10 mouse cellular contexts compared by ENCODE assay signal in the genomic region with DNA sequence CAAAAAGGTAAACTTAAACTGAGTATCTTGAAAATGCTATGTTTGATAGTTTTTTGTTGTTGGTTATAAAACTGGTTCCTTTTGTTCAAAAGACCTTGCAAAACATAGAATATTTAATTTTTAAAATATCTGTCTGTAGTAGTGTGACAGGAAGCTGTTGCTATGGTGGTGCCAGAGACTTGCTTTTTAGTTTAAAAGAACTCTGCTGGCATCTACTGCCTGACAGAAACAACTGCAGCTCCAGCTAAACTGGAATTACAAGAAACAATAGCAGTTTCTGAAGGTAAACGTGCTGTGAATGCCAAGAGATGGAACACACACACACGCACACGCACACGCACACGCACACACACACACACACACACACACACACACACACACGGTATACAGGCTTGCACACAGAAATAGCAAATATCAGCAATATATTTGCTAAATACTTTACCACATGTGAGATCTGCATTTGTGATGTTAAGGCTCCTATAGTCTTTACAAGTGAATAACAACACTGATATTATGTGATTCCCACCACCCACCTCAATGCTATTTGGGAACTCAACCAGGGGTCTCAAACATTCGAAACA. TPM values are rescaled to one million over a fixed set of nuclear protein-coding genes. Genes with fewer than 3 reads are reported as not detected.
DNase-seq lines count a peak whose midpoint lies in the region; ATAC-seq and TF ChIP-seq lines count a peak whose summit lies in the region.
"Had no signal": no experiment of that assay in that cellular context is flagged by ENCODE, and none has a peak within 500 bp of the region (broad histone marks: within the 10 kb centered on the region; RNA-seq: fewer than 3 reads in every experiment).

No protein-coding gene starts in this region.

- no peaks in the 10 kb centered on the region for H3K36me3 ChIP-seq in midbrain, embryonic 14.5 days (ENCODE audit: control insufficient read depth, insufficient read depth, low read length)
- no peaks in the 10 kb centered on the region for H3K36me3 ChIP-seq in midbrain, embryonic 11.5 days (ENCODE audit: control insufficient read depth, insufficient read depth, low read length)
- H3K36me3 ChIP-seq in forebrain, postnatal 0 days (ENCODE audit: insufficient read depth) = no peaks in the 10 kb centered on the region
- no peaks in the 10 kb centered on the region for H3K36me3 ChIP-seq in neural tube, embryonic 15.5 days

- H3K4me2 ChIP-seq in midbrain, embryonic 14.5 days (ENCODE audit: low read length) = no peak overlapping the region
- no peak overlapping the region for H3K4me2 ChIP-seq in midbrain, embryonic 11.5 days
- no peak overlapping the region for H3K4me2 ChIP-seq in forebrain, postnatal 0 days (ENCODE audit: low read depth)
- no peak overlapping the region for H3K4me2 ChIP-seq in neural tube, embryonic 15.5 days

- no peak overlapping the region for H3K9ac ChIP-seq in midbrain, embryonic 14.5 days (replicated peaks; ENCODE audit: low read length)
- H3K9ac ChIP-seq in midbrain, embryonic 11.5 days (ENCODE audit: low read length) = no peak overlapping the region
- H3K9ac ChIP-seq in forebrain, postnatal 0 days = no peak overlapping the region
- H3K9ac ChIP-seq in neural tube, embryonic 15.5 days (replicated peaks) = no peak overlapping the region

- peak; percentile 58 for TF ChIP-seq CTCF in gastrocnemius, adult 2 months (IDR thresholded peaks at IDR 0.05)
- TF ChIP-seq CTCF in forebrain, postnatal 0 days (IDR thresholded peaks at IDR 0.05; ENCODE audit: low read depth) = peak; percentile 76

- 76% methylated on average over 7 of the region's 7 CpGs for WGBS in midbrain, embryonic 14.5 days
- WGBS in midbrain, embryonic 11.5 days = 77% methylated on average over 7 of the region's 7 CpGs
- 63% methylated on average over 7 of the region's 7 CpGs for WGBS in forebrain, postnatal 0 days
- WGBS in neural tube, embryonic 15.5 days = 66% methylated on average over 7 of the region's 7 CpGs

- no peak for ATAC-seq in midbrain, embryonic 14.5 days (ENCODE audit: low FRiP score, low TSS enrichment)
- no peak for ATAC-seq in midbrain, embryonic 11.5 days (ENCODE audit: low FRiP score)
- ATAC-seq in forebrain, postnatal 0 days = peak; percentile 92
- peak; percentile 78; the same call in 1 of the 2 replicates for ATAC-seq in neural tube, embryonic 15.5 days (ENCODE audit: low FRiP score)

- DNase-seq in gastrocnemius, adult 2 months = no peak
- DNase-seq in gastrocnemius, postnatal 10 days = no peak
- peak; percentile 76 for DNase-seq in midbrain, embryonic 14.5 days
- no peak for DNase-seq in midbrain, embryonic 11.5 days (ENCODE audit: low spot score, missing footprints)
- DNase-seq in forebrain, postnatal 0 days = peak; percentile 70
- no peak for DNase-seq in embryo, embryonic 10.5 days (ENCODE audit: low spot score)
- DNase-seq in cerebellum, adult 18-20 months = no peak
- DNase-seq: cerebellum, adult 11-12 months had no signal

- intact Hi-C loops in gastrocnemius, adult 2 months (cut with DNase I) = loop anchor here (5.0 to 10.0 kb wide), 2 partner anchors 221 to 439 kb away; no protein-coding TSS in a partner anchor

- peaks cover 14% of the 10 kb centered on the region for H3K4me1 ChIP-seq in midbrain, embryonic 14.5 days (ENCODE audit: control insufficient read depth, insufficient read depth, low read length)
- H3K4me1 ChIP-seq in midbrain, embryonic 11.5 days (ENCODE audit: control insufficient read depth, insufficient read depth, low read length) = no peaks in the 10 kb centered on the region; the same call in none of the 2 replicates
- 0 out of 2 replicates have a peak, but pooled peaks cover under 1% of the 10 kb centered on the region for H3K4me1 ChIP-seq in forebrain, postnatal 0 days (ENCODE audit: insufficient read depth)
- peaks cover 20% of the 10 kb centered on the region for H3K4me1 ChIP-seq in neural tube, embryonic 15.5 days

- no peak overlapping the region for H3K27ac ChIP-seq in gastrocnemius, adult 2 months
- H3K27ac ChIP-seq in midbrain, embryonic 14.5 days (replicated peaks; ENCODE audit: low read depth, low read length) = 0 out of 2 replicates have a peak overlapping the region, but pooled peaks have one; percentile 20
- H3K27ac ChIP-seq in midbrain, embryonic 11.5 days (ENCODE audit: low read depth, low read length) = no peak overlapping the region
- H3K27ac ChIP-seq in forebrain, postnatal 0 days (ENCODE audit: low read depth, low read length) = 0 out of 2 replicates have a peak overlapping the region, but pooled peaks have one; percentile 9
- H3K27ac ChIP-seq in neural tube, embryonic 15.5 days (replicated peaks) = peak overlapping the region; percentile 7; the same call in 1 of the 2 replicates
- H3K27ac ChIP-seq: macrophage had no signal

- no peaks in the 10 kb centered on the region for H3K27me3 ChIP-seq in midbrain, embryonic 14.5 days (ENCODE audit: control insufficient read depth, insufficient read depth, low read length)
- H3K27me3 ChIP-seq in midbrain, embryonic 11.5 days (ENCODE audit: control insufficient read depth, insufficient read depth, low read length) = no peaks in the 10 kb centered on the region
- no peaks in the 10 kb centered on the region for H3K27me3 ChIP-seq in forebrain, postnatal 0 days (ENCODE audit: insufficient read depth, low read length)
- no peaks in the 10 kb centered on the region for H3K27me3 ChIP-seq in neural tube, embryonic 15.5 days (replicated peaks)

- H3K4me3 ChIP-seq in gastrocnemius, adult 2 months = no peak overlapping the region
- H3K4me3 ChIP-seq in midbrain, embryonic 14.5 days (replicated peaks; ENCODE audit: low read depth, low read length) = no peak overlapping the region
- H3K4me3 ChIP-seq in midbrain, embryonic 11.5 days (ENCODE audit: low read depth, low read length) = no peak overlapping the region
- no peak overlapping the region for H3K4me3 ChIP-seq in forebrain, postnatal 0 days (ENCODE audit: low read depth, low read length)
- H3K4me3 ChIP-seq in neural tube, embryonic 15.5 days (replicated peaks) = no peak overlapping the region

- H3K9me3 ChIP-seq in midbrain, embryonic 14.5 days (ENCODE audit: control insufficient read depth, low read length) = no peaks in the 10 kb centered on the region
- no peaks in the 10 kb centered on the region for H3K9me3 ChIP-seq in midbrain, embryonic 11.5 days (ENCODE audit: control insufficient read depth, low read length)
- H3K9me3 ChIP-seq in forebrain, postnatal 0 days (ENCODE audit: low read length) = no peaks in the 10 kb centered on the region
- H3K9me3 ChIP-seq in neural tube, embryonic 15.5 days (replicated peaks) = no peaks in the 10 kb centered on the region

RNA-seq across cellular contexts. Expression of a gene that starts 29.1 kb away (rescaled TPM):
- 10 to 100 TPM; 44.3 to 45.4 TPM for total RNA-seq in gastrocnemius, adult 2 months (2021)
- total RNA-seq in gastrocnemius, postnatal 10 days (2021) = 10 to 100 TPM; 60.2 to 64.4 TPM
- 143 and 186 TPM in 2 replicates for polyA plus RNA-seq in midbrain, embryonic 14.5 days (2014; fragmentation: Nextera tagmentation; extraction: Ambion mirVana)
- 73.0 and 76.8 TPM in 2 replicates for polyA plus RNA-seq in midbrain, embryonic 11.5 days (2014; fragmentation: Nextera tagmentation; extraction: Ambion mirVana)
- 320 and 369 TPM in 2 replicates for total RNA-seq in forebrain, postnatal 0 days (2014; rRNA removed)
- 161 and 208 TPM in 2 replicates for polyA plus RNA-seq in forebrain, postnatal 0 days (2015; fragmentation: Nextera tagmentation; extraction: Ambion mirVana)
- 169 and 193 TPM in 2 replicates for polyA plus RNA-seq in neural tube, embryonic 15.5 days (2015; fragmentation: Nextera tagmentation; extraction: Ambion mirVana)

Comparison
In these comparisons a context has a peak if more than half of its experiments do, and no peak if none do; other contexts are left out.
1. DNase-seq: peak in midbrain, embryonic 14.5 days (single experiment) and forebrain, postnatal 0 days (single experiment); none in gastrocnemius, adult 2 months (single experiment), gastrocnemius, postnatal 10 days (single experiment), midbrain, embryonic 11.5 days (single experiment), embryo, embryonic 10.5 days (single experiment) and cerebellum, adult 18-20 months (0 of 2).
2. H3K27ac ChIP-seq: peak in midbrain, embryonic 14.5 days (single experiment), forebrain, postnatal 0 days (single experiment) and neural tube, embryonic 15.5 days (single experiment); none in gastrocnemius, adult 2 months (single experiment) and midbrain, embryonic 11.5 days (single experiment).
3. ATAC-seq: peak in forebrain, postnatal 0 days (single experiment) and neural tube, embryonic 15.5 days (single experiment); none in midbrain, embryonic 14.5 days (single experiment) and midbrain, embryonic 11.5 days (single experiment).